Mouse (Mus musculus) erythroblast, adult 5-6 weeks (primary cell): ENCODE data around the gene Cmtm8. TPM values are rescaled to one million over a fixed set of nuclear protein-coding genes. Genes with fewer than 3 reads are reported as not detected.

ENCODE experiments used
- ATAC-seq: replicated peaks from 2 replicates; pipeline ENCODE4 v1.8.0; 2016; ENCODE audit warnings: moderate number of reproducible peaks, mild to moderate bottlenecking, moderate TSS enrichment, inconsistent platforms; ENCODE audit not compliant: poor library complexity, low FRiP score, severe bottlenecking
- total RNA-seq, 2 experiments: library from RNA; stranded (forward) in 1 of 2; stranded (reverse) in 1 of 2; fragments of 150-400 nt in 1 of 2; fragments of 200-764, 138-1000 nt in 1 of 2; gene quantifications; 2 replicates each; pipeline versions ENCODE4 v1.2.3 to v1.2.4; 2015 to 2017; ENCODE audit warnings: low replicate concordance in 2 of 2

Cmtm8 gene
- total RNA-seq, 2 experiments from 2014 or later, result 0.17 TPM; not detected in 1

GRCm38 (mm10) chr9:114789989-114790388 is 54.0 kb downstream of the Cmtm8 start:
- ATAC-seq, result no peak

- ATAC-seq, result no peak
These were observed 54.4 kb downstream of the Cmtm8 start for GRCm38 (mm10) chr9:114789557-114789956.

GRCm38 (mm10) chr9:114788697-114789096 is 55.3 kb downstream of the Cmtm8 start:
- ATAC-seq, result no peak

GRCm38 (mm10) chr9:114787716-114788115 is 56.2 kb downstream of the Cmtm8 start:
- no peak for ATAC-seq

- no peak for ATAC-seq
These were observed 56.8 kb downstream of the Cmtm8 start for GRCm38 (mm10) chr9:114787134-114787533.

- ATAC-seq, result no peak
These were observed 58.4 kb downstream of the Cmtm8 start for GRCm38 (mm10) chr9:114785432-114786125.

GRCm38 (mm10) chr9:114781526-114782212 is 62.3 kb downstream of the Cmtm8 start, which contains the start of gene Cmtm7:
Gene Cmtm7, minus strand, starts transcription at chr9:114781856.
- ATAC-seq, result peak; percentile 61

- ATAC-seq, result 0 out of 2 replicates have a peak, but pooled peaks have one; percentile 18
These were observed 63.0 kb downstream of the Cmtm8 start for GRCm38 (mm10) chr9:114780746-114781525.

- ATAC-seq, result no peak
These were observed 63.8 kb downstream of the Cmtm8 start for GRCm38 (mm10) chr9:114779984-114780745.

GRCm38 (mm10) chr9:114778877-114779276 is 65.1 kb downstream of the Cmtm8 start:
- no peak for ATAC-seq

- ATAC-seq, result no peak
These were observed 65.9 kb downstream of the Cmtm8 start for GRCm38 (mm10) chr9:114778047-114778390.

GRCm38 (mm10) chr9:114777178-114778046 is 66.5 kb downstream of the Cmtm8 start:
- ATAC-seq, result no peak

- ATAC-seq, result no peak
These were observed 67.6 kb downstream of the Cmtm8 start for GRCm38 (mm10) chr9:114776361-114776760.

- no peak for ATAC-seq
These were observed 68.7 kb downstream of the Cmtm8 start for GRCm38 (mm10) chr9:114775272-114775671.

- no peak for ATAC-seq
These were observed 69.3 kb downstream of the Cmtm8 start for GRCm38 (mm10) chr9:114774629-114775028.

- ATAC-seq, result no peak
These were observed 72.4 kb downstream of the Cmtm8 start for GRCm38 (mm10) chr9:114771565-114771964.

- ATAC-seq, result no peak
These were observed 73.7 kb downstream of the Cmtm8 start for GRCm38 (mm10) chr9:114770224-114770623.

GRCm38 (mm10) chr9:114768066-114768465 is 75.9 kb downstream of the Cmtm8 start:
- no peak for ATAC-seq

- ATAC-seq, result no peak
These were observed 76.4 kb downstream of the Cmtm8 start for GRCm38 (mm10) chr9:114767507-114767906.
